Mouse (Mus musculus) thymus, postnatal 10 days (tissue): ENCODE data around the gene Agl.
"Not testable (repeated sequence)": the region's sequence is repeated elsewhere in the genome, so short reads cannot be mapped to it uniquely, and the experiment has no call there.

Experiments used
- DNase-seq, 2 experiments: peaks; one replicate each; pipeline ENCODE4 v3.0.0; 2021; ENCODE audit warnings: low spot score in 2 of 2

Gene Agl

GRCm38 (mm10) chr3:116747648-116748047 lies 60.3 kb downstream of the Agl start:
- DNase-seq, result not testable (repeated sequence)

DNA sequence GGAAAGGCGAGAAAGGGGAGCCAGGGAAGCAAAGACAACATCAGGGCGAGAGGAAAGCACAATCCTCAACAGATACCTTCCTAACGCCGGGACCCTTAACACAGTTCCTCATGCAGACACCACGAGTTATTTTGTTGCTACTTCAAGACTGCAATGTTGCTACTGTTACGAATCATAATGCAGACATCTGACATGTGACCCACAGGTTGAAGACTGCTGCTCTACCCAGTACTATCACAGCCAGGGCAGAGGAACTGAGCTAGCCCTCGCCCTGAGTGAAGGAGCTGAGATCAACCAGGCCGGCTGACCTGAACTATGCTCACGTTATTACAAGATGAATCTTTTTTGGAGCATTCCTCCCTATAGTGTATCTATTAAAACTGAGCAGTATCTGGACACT lies 67.0 kb downstream of the Agl start:
- DNase-seq, result no peak

DNA sequence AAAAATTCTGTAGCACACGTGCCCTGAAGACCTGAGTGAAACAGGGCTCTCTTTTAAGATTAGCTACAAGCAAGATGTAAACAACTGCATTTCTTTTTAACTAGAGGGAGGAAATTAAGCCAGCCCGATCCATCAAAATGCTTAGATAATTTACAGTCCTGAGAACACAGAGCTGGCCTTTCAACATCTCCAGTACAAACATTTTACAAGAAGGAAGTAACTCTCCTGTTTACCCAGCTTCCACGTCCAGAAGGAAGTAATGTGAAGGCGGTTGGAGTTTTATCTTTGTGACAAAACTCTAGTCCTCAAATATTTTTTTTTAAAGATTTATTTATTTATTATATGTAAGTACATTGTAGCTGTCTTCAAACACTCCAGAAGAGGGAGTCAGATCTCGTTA lies 67.9 kb downstream of the Agl start:
- no peak for DNase-seq

GRCm38 (mm10) chr3:116737326-116737731 lies 70.6 kb downstream of the Agl start:
- DNase-seq, result no peak

DNA sequence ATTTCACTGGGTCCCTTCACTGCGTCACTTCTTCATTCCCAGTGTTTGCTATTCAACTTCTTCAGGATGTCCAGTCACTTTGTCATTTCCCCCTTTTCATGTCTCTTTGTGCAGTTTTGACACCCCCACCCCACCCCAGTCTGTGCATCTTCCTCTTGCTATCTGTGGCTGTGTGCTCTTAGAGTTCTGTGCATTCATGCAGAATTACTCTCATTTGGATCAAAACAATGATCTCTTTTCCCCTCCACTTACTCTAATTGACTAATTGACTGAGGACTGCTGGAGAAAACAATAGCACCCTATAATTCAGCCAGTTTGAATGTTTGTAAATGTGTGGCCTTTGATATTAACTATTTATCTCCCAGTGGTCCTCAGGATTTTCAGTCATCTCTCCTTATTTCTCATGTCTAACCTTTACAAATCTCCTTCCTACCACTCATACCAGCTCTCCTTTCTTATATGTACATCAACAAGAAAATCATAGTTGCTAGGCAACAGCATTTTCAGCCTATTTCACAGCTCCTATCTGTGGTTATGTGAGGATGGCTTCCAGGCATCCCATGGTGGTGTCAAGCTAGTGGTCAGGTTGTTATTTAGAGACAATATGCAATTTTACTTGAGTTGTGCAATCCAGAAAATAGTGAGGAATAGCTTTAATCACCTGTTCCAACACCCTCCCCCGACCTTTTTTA lies 78.3 kb downstream of the Agl start:
- no peak for DNase-seq

DNA sequence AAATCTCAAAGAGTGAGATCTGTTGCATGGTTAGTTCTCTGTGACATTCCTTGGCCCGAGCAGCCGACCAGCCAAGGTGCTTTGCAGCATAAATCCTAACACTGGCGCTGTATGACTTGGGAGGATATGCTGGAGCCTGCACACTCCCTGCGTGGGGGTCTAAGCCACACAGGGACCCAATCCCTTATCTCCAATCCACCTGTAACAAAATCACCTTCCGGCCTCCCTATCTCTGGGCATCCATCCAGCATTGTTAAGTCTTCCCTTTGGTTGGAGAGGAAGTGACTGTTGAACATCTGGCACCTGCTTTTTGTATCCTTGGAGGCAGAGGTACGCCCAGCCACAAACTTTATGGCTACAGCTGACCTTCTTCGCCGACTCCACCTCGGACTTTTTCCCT lies 81.2 kb downstream of the Agl start:
- no peak for DNase-seq

- DNase-seq, result no peak
Measured at GRCm38 (mm10) chr3:116723496-116724481, 84.2 kb downstream of the Agl start.

DNA sequence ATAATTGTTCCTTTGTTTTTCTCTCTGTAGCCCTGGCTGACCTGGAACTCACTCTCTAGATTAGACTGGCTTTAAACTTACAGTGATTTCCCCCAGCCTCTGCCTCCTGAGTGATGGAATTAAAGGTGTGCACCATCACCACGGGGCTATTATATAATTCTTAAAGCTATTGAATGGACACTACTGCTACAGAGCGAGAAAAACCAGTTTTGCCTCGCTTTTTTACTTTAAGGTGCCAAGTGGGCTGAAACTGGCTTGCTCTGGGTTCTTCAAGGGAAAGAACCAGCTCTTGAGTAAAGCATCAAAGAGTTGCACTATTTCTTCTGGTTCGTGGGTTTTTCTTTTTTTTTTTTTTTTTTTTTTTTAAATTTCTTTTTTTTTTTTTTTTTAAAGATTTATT lies 85.0 kb downstream of the Agl start:
- DNase-seq, result no peak

DNA sequence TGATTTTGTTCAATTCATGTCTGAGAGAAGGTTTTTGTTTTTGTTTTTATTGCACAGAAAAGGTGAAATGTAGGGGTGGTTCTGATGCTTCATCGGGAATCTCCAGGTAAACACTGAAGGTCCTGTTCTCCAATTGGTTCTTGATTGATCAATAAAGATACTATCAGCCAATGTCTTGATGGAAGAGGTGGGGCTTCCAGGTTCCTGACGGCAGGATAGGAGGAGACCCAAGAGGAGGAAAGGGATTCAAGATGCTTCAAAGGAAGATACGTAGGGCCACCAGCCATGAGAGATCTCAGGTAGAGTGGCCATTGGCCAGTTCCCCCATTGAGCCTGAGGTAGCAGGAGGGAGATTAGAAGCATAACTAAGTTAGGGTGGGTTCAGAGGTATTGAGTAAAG lies 89.0 kb downstream of the Agl start:
- no peak for DNase-seq

GRCm38 (mm10) chr3:116713031-116713430 lies 94.9 kb downstream of the Agl start:
- no peak for DNase-seq

- DNase-seq, result no peak
Measured at GRCm38 (mm10) chr3:116712436-116712881, 95.5 kb downstream of the Agl start, which contains the start of gene Slc35a3. Gene Slc35a3, minus strand, starts transcription at chr3:116712831.

- peak; percentile 42 to 68 for DNase-seq
Measured at GRCm38 (mm10) chr3:116711624-116712435, 96.1 kb downstream of the Agl start.

DNA sequence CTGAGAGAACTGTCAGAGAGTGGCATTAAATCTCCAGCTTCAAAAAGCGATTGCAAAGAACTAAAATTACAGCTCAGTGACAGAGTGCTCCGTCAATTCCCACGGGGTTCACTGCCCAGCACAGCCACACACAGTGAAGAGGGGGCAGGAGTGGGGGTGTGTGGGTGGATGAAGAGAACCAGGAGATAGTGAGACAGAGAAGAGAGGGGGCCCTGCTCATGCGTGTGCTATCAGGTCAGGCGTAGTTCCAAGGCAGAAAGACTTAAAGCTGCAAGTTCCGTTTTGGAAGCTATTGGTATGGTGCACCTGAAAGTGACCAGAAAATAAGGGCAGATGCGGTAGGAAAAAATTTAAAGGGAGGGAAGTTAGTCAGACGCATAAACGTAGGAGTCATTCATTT lies 97.0 kb downstream of the Agl start:
- no peak for DNase-seq

DNA sequence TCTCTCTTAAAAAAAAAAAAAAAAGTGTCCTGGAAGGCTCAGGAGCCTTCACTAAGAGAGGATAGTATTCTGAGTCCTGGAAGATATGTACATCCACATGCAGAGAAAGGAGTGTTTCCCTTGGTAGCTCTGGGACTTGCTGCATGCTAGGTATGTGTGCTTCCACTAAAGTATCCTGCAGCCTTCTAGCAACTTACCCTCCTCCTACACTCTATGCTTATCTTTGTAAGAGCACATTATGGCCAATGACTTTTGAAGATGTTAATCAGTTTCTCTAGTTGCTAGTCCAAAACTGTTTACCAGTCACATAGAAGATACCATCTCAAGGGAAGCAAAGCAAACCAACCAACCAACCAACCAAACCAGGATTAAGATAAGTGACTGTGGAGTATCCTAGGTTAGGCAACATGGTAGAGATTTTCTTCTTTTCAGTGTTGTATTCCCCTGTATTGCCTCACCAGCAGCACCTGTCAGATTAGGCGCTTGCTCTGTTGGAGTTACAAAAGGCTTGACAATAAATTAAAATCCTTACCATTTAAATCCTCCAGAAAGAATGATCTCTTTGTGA lies 102.2 kb downstream of the Agl start:
- DNase-seq, result no peak

GRCm38 (mm10) chr3:116703835-116704234 lies 104.1 kb downstream of the Agl start:
- DNase-seq, result no peak

DNA sequence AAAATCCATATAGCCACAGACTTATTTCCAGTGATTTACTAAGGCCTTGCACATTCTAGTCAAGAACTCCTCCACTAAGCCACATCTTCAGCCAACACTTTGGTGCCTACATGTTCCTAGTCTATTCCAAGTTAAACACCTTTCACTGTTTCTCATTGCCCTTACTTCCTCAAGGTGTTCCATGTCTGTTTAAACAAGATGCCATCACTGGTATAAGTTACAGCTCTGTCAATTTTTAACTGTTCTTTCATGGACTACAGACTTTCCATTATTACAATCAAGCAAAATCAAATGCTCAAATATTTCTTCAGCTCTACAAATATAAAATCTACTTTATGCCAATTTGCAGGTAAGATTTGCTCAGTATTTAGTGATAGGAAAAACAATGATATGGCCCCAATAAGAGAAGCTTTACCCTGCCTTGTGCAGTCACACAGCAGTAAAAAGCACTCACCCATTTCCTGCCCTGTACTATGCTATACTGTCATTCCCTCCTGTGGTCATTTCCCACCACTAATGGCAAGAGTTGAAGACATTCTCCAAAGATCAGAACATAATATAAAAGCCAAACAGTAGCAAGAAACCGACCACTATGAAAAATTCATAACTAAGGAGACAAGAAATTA lies 105.2 kb downstream of the Agl start:
- DNase-seq, result no peak

- no peak for DNase-seq
Measured at GRCm38 (mm10) chr3:116701601-116702000, 106.4 kb downstream of the Agl start.

- no peak for DNase-seq
Measured at GRCm38 (mm10) chr3:116698786-116699185, 109.2 kb downstream of the Agl start.

DNA sequence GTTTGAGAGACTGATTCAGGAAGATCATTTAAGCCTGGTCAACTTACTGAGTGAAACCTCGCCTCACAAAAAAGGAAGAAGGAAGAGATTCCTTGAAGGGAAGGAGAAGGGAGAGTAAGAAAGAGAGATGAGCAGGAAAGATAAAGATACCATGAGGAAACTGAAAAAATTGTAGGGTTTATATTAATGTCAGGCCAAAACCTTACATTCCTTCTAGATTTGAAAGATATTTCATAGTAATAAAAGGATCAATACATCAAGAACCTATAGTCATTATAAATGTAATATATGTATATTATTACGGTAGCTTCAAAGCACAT lies 112.3 kb downstream of the Agl start:
- DNase-seq, result no peak

- DNase-seq, result no peak
Measured at GRCm38 (mm10) chr3:116694955-116695665, 112.9 kb downstream of the Agl start.

GRCm38 (mm10) chr3:116694312-116694711 lies 113.7 kb downstream of the Agl start:
- no peak for DNase-seq
